Mouse (Mus musculus) small intestine, adult 2 months (tissue): ENCODE measurements around the gene Fndc7. TPM values are rescaled to one million over a fixed set of nuclear protein-coding genes. Genes with fewer than 3 reads are reported as not detected.
A peak's percentile ranks its signal among the peaks of the same experiment; 100 is the strongest.
"Not testable (repeated sequence)": the region's sequence is repeated elsewhere in the genome, so short reads cannot be mapped to it uniquely, and the experiment has no call there.

Experiments used
- H3K27ac ChIP-seq: fragments of 200-500 bp; 2 replicates; pipeline ENCODE4 v1.5.1; 2012; ENCODE audit warnings: low read depth, low read length, control low read depth, inconsistent platforms; ENCODE audit not compliant: insufficient read depth
- H3K27me3 ChIP-seq: fragments of 200-500 bp; 2 replicates; pipeline ENCODE4 v1.6.1; 2012; ENCODE audit warnings: mild to moderate bottlenecking, moderate library complexity, low read length, inconsistent platforms; ENCODE audit not compliant: control insufficient read depth, insufficient read depth
- H3K36me3 ChIP-seq: fragments of 200-500 bp; 2 replicates; pipeline ENCODE4 v1.6.1; 2012; ENCODE audit warnings: mild to moderate bottlenecking, low read length, control low read depth, inconsistent platforms; ENCODE audit not compliant: control insufficient read depth, insufficient read depth
- H3K4me1 ChIP-seq: fragments of 200-500 bp; 2 replicates; pipeline ENCODE4 v1.6.1; 2012; ENCODE audit warnings: low read length, inconsistent platforms, mixed read lengths; ENCODE audit not compliant: control insufficient read depth, insufficient read depth, insufficient read length
- H3K4me3 ChIP-seq: fragments of 200-500 bp; 2 replicates; pipeline ENCODE4 v1.5.1; 2012; ENCODE audit warnings: low read depth, mild to moderate bottlenecking, control low read depth, inconsistent platforms, low read length, moderate library complexity
- CTCF ChIP-seq: fragments of 200-500 bp; IDR thresholded peaks from 2 replicates; pipeline ENCODE4 v1.5.1; 2012; ENCODE audit warnings: low read depth, mild to moderate bottlenecking, control low read depth, inconsistent platforms, low read length, moderate library complexity, mixed read lengths; ENCODE audit not compliant: insufficient replicate concordance, insufficient read length; ENCODE audit errors: extremely low read depth
- POLR2A ChIP-seq: fragments of 200-500 bp; IDR thresholded peaks from 2 replicates; pipeline ENCODE4 v1.6.1; 2012; ENCODE audit warnings: low read depth, mild to moderate bottlenecking, control low read depth, inconsistent platforms, low read length, moderate library complexity
- WGBS: fragments of 180-500 bp; shearing (Covaris S2); methylation state at CpG from one replicate; pipeline ENCODE4 v1.1.7; 2018; 5-methylcytosine and 5-hydroxymethylcytosine counted together
- polyA plus RNA-seq: library from polyadenylated mRNA; depleted of rRNA; stranded (reverse); fragments of >200 nt; gene quantifications from 2 replicates; pipeline ENCODE4 v1.2.3, GENCODE M21; 2012

Fndc7 gene
- polyA plus RNA-seq, 1 experiment, result 0.10 TPM

DNA sequence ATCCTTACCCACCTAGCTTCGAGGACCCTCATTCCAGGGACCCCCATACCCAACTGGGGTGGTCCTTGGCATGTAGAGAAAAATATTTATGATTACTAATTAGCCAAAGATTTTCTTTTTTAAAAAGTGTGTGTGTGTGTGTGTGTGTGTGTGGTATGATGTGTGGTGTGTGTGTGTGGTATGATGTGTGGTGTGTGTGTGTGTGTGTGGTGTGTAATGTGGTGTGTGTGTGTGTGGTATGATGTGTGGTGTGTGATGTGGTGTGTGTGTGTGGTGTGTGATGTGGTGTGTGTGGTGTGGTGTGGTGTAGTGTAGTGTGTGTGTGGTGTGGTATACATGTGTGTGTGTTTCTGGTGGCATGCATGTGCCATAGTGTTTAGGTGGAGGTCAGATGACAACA lies 2.3 kb upstream of the Fndc7 start:
- 69% methylated on average over 1 of the region's 1 CpGs for WGBS
- no peaks in the 10 kb centered on the region for H3K27me3 ChIP-seq
- peaks cover 4% of the 10 kb centered on the region; the same call in 1 of the 2 replicates for H3K4me1 ChIP-seq
- no peak overlapping the region for H3K27ac ChIP-seq
- no peak overlapping the region for H3K4me3 ChIP-seq
- no peaks in the 10 kb centered on the region for H3K36me3 ChIP-seq
- TF ChIP-seq POLR2A (no peak), CTCF (no peak)

DNA sequence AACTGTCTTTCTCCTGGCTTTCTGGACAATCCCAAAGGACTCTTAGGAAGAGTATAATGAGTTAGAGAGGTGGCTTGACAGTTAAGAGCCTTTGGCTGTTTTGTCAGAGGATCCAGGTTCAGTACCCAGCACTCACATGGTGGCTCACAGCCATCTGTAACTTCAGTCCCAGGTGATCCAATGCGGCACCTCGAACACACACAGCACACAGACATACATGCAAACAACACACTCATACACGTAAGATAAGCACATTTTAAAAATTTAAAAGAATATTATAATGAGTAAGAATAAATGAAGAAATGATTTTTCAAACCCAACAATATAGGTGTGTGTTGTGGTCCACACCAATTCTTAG lies 2.2 kb downstream of the Fndc7 start:
- H3K27ac ChIP-seq, result no peak overlapping the region
- WGBS, result 98% methylated on average over 3 of the region's 3 CpGs
- H3K4me1 ChIP-seq, result peaks cover 7% of the 10 kb centered on the region; the same call in 1 of the 2 replicates
- no peaks in the 10 kb centered on the region for H3K27me3 ChIP-seq
- no peak for TF ChIP-seq POLR2A
- TF ChIP-seq CTCF, result no peak
- no peak overlapping the region for H3K4me3 ChIP-seq
- H3K36me3 ChIP-seq, result no peaks in the 10 kb centered on the region

DNA sequence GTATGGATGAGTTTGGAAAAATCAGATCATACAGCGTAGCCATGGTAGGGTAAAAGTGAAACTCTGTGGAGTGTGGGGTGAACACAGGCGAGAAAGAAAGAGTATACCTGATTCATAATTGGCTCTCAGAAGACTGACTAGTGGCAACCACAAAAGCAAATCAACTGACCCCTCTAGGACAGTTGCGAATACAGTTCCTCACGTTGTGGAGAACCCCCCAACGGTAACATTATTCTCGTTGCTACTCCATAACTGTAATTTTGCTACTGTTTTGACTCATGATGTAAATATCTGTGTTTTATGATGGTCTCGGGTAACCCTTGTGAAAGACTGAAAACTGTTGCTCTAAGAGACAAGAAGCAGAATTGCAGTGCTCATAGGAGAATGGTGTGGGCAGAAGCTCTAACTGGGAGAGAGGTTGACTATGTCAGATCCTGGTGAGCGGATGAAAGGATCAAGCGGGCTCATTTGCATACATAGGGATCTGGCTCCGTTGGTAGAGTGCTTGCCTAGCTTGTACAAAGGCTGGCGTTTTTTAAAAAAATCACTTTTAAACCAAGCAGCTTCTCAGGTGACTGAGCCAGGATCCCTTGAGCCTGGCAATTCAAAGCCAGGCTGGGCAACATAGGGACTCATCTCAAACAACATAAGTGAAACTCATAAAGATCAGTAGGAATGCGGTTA lies 2.7 kb downstream of the Fndc7 start:
- H3K4me3 ChIP-seq, result no peak overlapping the region
- WGBS, result 78% methylated on average over 12 of the region's 12 CpGs
- H3K36me3 ChIP-seq, result no peaks in the 10 kb centered on the region
- no peak for TF ChIP-seq POLR2A
- no peak for TF ChIP-seq CTCF
- H3K27me3 ChIP-seq, result no peaks in the 10 kb centered on the region
- H3K4me1 ChIP-seq, result peaks cover 4% of the 10 kb centered on the region; the same call in 1 of the 2 replicates
- no peak overlapping the region for H3K27ac ChIP-seq

DNA sequence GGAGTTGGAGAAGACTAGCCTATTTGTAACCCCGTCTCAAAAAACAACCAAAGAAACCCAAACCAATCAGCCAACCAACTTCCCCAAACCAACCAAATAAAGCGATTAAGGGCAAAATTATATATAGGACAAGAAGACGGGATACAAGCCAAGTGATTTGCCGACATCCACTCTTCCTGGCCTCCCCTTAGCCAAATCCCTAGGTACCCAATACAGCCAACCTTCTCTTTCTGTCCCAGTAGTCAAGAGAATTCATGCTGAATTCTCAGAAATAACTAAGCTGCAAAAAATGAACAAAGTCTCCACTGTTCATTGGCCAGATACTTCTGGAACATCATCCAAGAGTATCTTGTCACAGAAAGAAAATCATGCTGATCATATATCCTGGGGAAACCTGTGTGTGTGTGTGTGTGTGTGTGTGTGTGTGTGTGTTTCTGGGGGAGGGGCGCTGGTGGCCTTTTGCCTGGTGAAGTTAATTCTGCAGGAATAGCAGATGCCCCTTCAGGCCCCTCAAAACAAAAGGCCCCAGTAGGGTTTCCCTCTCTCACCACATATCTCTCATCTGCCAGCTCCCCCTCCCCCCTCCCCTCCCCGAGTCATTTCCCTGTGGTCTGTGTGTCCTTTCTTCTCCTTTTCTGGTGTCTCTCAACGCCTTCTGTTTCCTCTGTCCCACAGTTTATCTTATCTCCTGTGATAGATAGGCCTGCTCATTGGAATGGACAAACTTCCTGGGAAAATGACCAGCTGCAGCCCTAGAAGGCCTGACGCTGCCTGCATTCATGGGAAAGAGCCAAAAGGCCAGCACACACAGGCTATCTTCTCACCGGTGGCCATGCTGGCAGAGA lies 3.9 kb downstream of the Fndc7 start:
- WGBS, result 42% methylated on average over 9 of the region's 9 CpGs

DNA sequence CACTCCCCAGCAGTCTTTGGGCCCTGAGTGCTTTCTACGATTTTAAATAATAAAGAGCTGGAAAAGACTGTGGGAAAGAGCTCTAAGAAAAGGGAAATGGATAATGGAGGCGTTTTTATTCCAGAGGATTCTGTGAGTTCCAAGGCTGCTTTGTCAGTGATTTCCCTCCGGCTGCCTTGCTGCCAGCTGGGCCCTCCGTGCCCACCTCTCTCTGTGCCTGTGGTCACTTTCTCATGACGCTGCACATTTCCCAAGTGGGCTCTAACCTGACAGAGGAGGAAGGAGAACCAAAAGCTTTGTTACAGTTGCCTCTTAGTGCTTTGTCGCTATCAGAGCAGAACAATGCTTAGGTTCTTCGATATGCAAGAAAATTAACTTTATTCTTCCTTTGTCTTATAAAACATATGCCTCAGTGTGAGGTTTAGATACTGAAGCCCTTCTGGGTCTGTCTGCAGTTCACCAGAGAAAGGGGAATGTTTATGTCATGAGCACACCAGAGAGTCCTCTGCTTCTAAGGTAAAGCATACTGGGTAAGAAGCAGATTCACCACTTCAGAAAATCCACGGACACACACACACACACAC lies 5.0 kb downstream of the Fndc7 start:
- TF ChIP-seq CTCF (no peak), POLR2A (no peak)
- no peak overlapping the region for H3K27ac ChIP-seq
- 78% methylated on average over 8 of the region's 8 CpGs for WGBS
- H3K4me3 ChIP-seq, result no peak overlapping the region
- no peaks in the 10 kb centered on the region for H3K36me3 ChIP-seq
- H3K4me1 ChIP-seq, result peaks cover 3% of the 10 kb centered on the region; the same call in 1 of the 2 replicates
- no peaks in the 10 kb centered on the region for H3K27me3 ChIP-seq

More for the DNA sequence above, 3.9 kb downstream of the Fndc7 start:
- no peaks in the 10 kb centered on the region for H3K27me3 ChIP-seq
- no peak overlapping the region for H3K4me3 ChIP-seq
- TF ChIP-seq CTCF (no peak), POLR2A (no peak)
- H3K36me3 ChIP-seq, result no peaks in the 10 kb centered on the region
- peak overlapping the region; percentile 59; the same call in 1 of the 2 replicates for H3K27ac ChIP-seq
- peaks cover 3% of the 10 kb centered on the region; the same call in 1 of the 2 replicates for H3K4me1 ChIP-seq

DNA sequence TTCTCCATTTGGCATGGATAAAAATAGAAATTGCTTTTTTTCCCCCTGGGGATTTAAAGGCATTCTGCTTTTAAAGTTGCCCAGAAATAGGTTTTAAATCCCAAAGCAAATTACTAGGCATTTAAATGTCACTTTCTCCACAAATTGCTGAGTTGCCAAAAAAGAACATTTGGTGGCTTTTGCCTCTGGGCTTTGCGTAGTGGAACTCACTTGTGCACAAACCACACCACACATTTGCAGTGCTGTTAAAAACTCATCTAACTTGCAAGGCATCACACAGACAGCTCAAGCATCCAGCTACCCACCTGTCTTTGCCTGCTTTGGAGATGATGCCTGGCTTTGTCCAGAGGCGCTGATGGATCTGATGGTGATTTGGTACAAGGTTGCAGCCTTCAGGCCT lies 6.7 kb downstream of the Fndc7 start:
- Histone ChIP-seq H3K27ac (no peak overlapping the region), H3K36me3 (no peaks in the 10 kb centered on the region), H3K4me1 (peaks cover 8% of the 10 kb centered on the region; the same call in 1 of the 2 replicates), H3K4me3 (no peak overlapping the region), H3K27me3 (no peaks in the 10 kb centered on the region)
- TF ChIP-seq POLR2A (no peak), CTCF (no peak)
- 90% methylated on average over 2 of the region's 2 CpGs for WGBS

DNA sequence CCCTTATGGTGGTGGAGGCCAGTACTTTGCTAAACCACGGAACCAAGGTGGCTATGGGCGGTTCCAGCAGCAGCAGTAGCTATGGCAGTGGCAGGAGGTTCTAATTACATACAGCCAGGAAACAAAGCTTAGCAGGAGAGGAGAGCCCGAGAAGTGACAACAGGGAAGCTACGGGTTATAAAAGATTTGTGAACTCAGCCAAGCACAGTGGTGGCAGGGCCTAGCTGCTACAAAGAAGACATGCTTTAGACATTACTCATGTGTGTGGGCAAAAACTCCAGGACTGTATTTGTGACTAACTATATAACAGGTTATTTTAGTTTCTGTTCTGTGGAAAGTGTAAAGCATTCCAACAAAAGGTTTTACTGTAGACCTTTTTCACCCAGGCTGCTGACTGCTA lies 7.9 kb downstream of the Fndc7 start:
- WGBS, result 62% methylated on average over 4 of the region's 4 CpGs
- not testable (repeated sequence) for H3K4me1 ChIP-seq, H3K36me3 ChIP-seq, H3K27me3 ChIP-seq, H3K4me3 ChIP-seq, H3K27ac ChIP-seq
